Mouse (Mus musculus): ENCODE measurements around the gene Vmn2r106.

Gene Vmn2r106

DNA sequence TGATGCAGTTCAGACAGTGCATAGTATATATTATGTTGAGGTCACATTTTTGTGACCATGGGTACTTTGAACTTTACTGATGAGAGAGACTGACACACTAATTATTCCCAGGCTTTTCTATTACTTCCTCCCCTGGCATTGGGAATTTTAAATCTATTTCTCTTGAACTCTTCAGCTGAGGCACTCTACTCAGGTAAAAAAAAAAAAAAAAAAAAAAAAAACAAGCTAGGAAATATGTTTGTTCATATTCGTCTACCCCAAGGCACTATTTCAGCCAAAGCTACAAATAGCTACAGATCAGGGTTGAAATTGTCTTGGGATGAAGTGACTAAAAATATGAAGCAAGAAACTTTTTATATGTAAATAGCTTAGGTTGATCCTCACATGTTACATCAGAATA is at the start of gene Vmn2r106:
Vmn2r106 (minus strand) TSS at position 101 of the 400 bp plus-strand sequence.
- DNase-seq (ENCODE audit: low spot score): no peak

DNA sequence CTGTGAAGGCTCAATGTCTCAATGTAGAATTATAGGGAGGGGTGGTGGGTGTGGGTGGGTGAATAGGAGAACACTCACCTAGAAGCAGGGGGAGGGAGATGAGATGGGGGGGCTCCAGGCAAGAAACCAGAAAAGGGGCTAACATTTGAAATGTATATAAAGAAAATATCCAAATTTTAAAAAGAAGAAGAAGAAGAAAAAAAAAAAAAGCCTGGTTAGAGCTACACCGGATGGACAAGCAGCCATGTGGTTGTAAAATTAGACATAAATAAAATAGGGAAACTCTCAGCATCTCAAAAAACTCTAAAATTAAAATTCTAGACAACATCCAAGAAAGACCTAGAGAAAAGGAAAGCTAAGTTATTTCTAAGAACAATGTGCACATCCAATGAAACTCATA is 20.4 kb upstream of the Vmn2r106 start:
- no peak for DNase-seq (ENCODE audit: low spot score)

DNA sequence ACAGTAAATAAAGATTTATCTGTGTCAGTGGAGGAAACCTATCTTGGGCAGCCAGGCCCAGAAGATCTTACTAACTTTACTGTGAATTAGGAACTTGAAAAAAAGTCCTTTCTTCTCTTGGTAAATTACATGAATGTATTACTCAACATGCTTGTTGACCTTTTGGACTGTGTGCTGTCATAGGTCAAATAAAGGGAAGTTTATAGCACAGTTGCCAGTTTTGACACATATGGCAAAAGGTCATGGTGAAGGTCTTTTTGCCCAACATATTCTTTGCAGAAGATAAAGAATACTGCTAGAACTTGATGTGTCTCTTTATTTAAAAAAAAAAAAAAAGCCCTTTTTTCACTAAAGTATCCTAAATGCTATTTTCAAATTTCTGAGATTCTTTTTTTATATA is 1.6 kb upstream of the Vmn2r106 start:
- no peak for DNase-seq (ENCODE audit: low spot score)

DNA sequence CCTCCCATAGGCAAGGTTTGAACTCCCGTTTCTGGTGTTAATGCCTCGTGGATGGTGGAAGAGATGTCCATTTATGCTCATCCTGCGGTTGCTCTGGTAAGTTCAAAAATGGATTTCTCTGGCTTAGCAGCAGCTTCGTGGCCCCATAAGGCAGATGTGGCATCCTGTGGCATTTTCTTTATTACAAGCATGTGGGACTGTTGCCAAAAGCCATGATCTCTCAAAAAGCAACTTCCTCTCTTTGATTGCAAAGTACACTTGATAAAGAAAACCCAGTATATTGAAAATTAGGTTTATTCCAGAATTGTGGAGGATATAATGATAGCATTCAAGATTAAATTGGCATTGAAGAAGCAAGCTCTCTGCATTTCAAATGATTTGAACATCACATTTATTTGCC is 29.8 kb downstream of the Vmn2r106 start:
- DNase-seq (ENCODE audit: low spot score): no peak

DNA sequence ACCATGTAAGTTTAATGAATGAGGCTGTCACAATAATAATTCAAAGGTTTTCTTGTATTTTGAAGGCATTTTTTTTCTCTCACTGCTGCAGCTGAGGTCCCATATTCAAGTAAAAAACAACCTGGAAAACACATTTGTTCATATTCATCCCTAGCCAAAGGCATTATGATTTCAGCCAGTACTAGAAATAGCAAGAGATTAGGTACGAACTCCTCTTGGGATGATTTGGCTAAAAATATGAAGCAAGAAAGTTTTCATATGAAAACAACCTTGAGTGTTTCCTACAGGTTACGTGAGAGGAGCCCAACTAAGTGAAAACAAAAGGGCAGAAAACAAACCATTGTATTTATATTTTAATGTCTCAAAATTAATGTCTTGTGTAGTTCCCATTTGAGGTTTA is 50.4 kb downstream of the Vmn2r106 start, which contains the start of gene Vmn2r105:
Vmn2r105 (minus strand) TSS at position 101 of the 400 bp plus-strand sequence.
- no peak for DNase-seq (ENCODE audit: low spot score)
